Mouse (Mus musculus) thymus, adult 2 months (tissue): ENCODE data around the gene Rbx1. TPM values are rescaled to one million over a fixed set of nuclear protein-coding genes. Genes with fewer than 3 reads are reported as not detected.
"Not testable (repeated sequence)": the region's sequence is repeated elsewhere in the genome, so short reads cannot be mapped to it uniquely, and the experiment has no call there.

ENCODE experiments used
- DNase-seq: peaks from one replicate; pipeline ENCODE4 v3.0.0; 2021
- H3K27ac ChIP-seq: fragments of 200-500 bp; 2 replicates; pipeline ENCODE4 v1.5.1; 2012; ENCODE audit warnings: low read length, control low read depth; ENCODE audit not compliant: control insufficient read depth, insufficient read depth
- H3K27me3 ChIP-seq: fragments of 200-500 bp; 2 replicates; pipeline ENCODE4 v1.6.1; 2012; ENCODE audit warnings: mild to moderate bottlenecking, low read length, moderate library complexity, mixed read lengths; ENCODE audit not compliant: control insufficient read depth, insufficient read depth
- H3K36me3 ChIP-seq: fragments of 200-500 bp; 2 replicates; pipeline ENCODE4 v1.6.1; 2012; ENCODE audit warnings: mild to moderate bottlenecking, low read length, moderate library complexity; ENCODE audit not compliant: control insufficient read depth, insufficient read depth
- H3K4me1 ChIP-seq: fragments of 200-500 bp; replicated peaks from 2 replicates; pipeline ENCODE4 v1.6.1; 2012; ENCODE audit warnings: low read length; ENCODE audit not compliant: control insufficient read depth, insufficient read depth
- H3K4me3 ChIP-seq: fragments of 200-500 bp; 2 replicates; pipeline ENCODE4 v1.5.1; 2012; ENCODE audit warnings: mild to moderate bottlenecking, low read length, control low read depth, moderate library complexity; ENCODE audit not compliant: control insufficient read depth, insufficient read depth
- CTCF ChIP-seq: fragments of 200-500 bp; IDR thresholded peaks from 2 replicates; pipeline ENCODE4 v1.5.1; 2012; ENCODE audit warnings: mild to moderate bottlenecking, control low read depth, low read length, moderate library complexity, borderline replicate concordance; ENCODE audit not compliant: control insufficient read depth, poor library complexity, insufficient read depth; ENCODE audit errors: extremely low read depth
- POLR2A ChIP-seq: fragments of 200-500 bp; IDR thresholded peaks from 2 replicates; pipeline ENCODE4 v1.6.1; 2012; ENCODE audit warnings: mild to moderate bottlenecking, low read length, control low read depth, moderate library complexity; ENCODE audit not compliant: control insufficient read depth, poor library complexity, insufficient read depth; ENCODE audit errors: extremely low read depth
- WGBS: fragments of 180-500 bp; shearing (Covaris S2); methylation state at CpG from one replicate; pipeline ENCODE4 v1.1.7; 2018; 5-methylcytosine and 5-hydroxymethylcytosine counted together
- polyA plus RNA-seq: library from polyadenylated mRNA; depleted of rRNA; stranded (reverse); fragments of >200 nt; gene quantifications from 2 replicates; pipeline ENCODE4 v1.2.3, GENCODE M21; 2012

Rbx1 gene
- polyA plus RNA-seq, 1 experiment = 104 TPM

DNA sequence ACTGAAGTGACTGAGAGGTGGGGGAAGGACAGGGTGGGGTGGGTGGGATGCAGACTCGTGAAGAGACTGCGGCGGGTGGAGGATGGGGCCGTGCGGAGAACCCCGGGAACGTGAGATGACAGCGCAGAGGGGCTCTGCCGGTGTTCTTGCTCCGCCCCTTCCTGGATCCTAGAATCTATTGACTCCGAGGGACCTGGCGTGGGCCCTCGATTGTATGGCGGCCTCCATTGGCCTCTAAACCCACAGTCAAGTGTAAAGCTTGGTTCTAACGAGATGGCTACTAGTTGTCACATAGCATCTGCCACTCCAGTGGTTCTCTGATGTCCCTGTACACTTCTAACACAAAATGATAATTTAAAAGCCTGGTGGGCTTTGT, 630 bp downstream of the Rbx1 start:
- Histone ChIP-seq H3K4me3 (peak overlapping the region; percentile 51), H3K36me3 (peaks cover 9% of the 10 kb centered on the region), H3K27ac (peak overlapping the region; percentile 36), H3K4me1 (peaks cover 5% of the 10 kb centered on the region), H3K27me3 (no peaks in the 10 kb centered on the region)
- under 1% methylated on average over 15 of the region's 15 CpGs for WGBS
- DNase-seq = no peak
- TF ChIP-seq POLR2A (no peak), CTCF (no peak)

DNA sequence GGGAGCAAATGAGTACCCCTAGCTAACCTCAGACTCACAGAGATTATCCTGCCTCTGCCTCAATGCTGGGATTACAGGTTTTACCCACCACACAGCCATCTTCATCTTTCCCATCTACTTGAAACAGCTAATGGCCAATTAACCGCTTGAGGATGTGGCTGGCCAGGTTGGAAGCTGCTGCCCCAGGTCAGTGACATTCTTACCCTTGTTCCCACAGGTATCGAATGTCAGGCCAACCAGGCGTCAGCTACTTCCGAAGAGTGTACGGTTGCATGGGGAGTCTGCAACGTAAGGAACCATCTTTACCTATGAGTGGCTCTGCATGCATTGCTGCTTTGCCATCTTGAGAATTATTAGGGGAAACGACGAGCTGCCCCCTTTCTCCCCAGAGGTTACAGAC, 4.6 kb downstream of the Rbx1 start:
- H3K4me1 ChIP-seq = no peaks in the 10 kb centered on the region
- WGBS = 96% methylated on average over 8 of the region's 8 CpGs

DNA sequence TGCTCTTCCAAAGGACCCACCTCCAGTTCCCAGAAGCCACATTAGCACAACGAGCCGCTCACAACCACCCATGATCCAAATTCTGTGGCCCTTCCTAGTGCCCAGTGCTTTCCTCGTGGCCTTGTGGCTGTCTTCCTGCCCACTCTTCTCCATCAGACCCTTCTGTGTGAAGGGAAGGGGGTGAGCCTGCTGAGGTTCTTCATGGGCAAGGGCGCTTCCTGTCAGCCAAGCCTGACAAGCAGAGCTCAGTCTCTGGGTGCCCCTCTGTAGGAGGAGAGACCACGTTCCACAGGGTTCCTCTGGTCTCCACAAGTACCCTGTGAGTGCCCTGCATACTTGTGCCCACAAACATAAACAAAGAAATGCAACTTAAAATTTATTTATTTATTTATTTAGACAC, 6.2 kb downstream of the Rbx1 start:
- H3K36me3 ChIP-seq = peaks cover 46% of the 10 kb centered on the region
- no peaks in the 10 kb centered on the region for H3K27me3 ChIP-seq
- no peak overlapping the region for H3K27ac ChIP-seq
- TF ChIP-seq CTCF (no peak), POLR2A (no peak)
- no peaks in the 10 kb centered on the region for H3K4me1 ChIP-seq
- WGBS = 96% methylated on average over 5 of the region's 5 CpGs
- DNase-seq = no peak
- H3K4me3 ChIP-seq = no peak overlapping the region

More for the DNA sequence above, 4.6 kb downstream of the Rbx1 start:
- Histone ChIP-seq H3K27ac (no peak overlapping the region), H3K36me3 (peaks cover 46% of the 10 kb centered on the region), H3K4me3 (no peak overlapping the region), H3K27me3 (no peaks in the 10 kb centered on the region)
- DNase-seq = no peak
- TF ChIP-seq POLR2A (no peak), CTCF (no peak)

DNA sequence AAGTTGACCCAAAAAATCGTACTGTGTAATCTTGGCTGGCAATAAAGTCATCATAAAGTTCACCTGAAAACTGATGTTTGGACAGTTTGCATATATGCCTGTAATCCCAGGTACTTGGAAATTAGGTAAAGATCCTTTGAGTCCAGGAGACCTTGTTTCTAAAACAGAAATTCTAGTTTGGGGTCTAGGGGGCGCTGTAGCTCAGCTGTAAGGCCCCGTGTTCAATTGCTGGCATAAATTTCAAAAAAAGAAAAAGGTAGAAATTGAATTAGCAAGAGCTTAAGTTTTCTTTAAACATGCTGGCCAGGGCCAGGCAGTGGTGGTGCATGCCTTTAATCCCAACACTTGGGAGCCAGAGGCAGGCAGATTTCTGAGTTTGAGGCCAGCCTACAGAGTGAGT, 9.6 kb downstream of the Rbx1 start:
- Histone ChIP-seq H3K4me1 (peaks cover 3% of the 10 kb centered on the region), H3K27me3 (no peaks in the 10 kb centered on the region), H3K4me3 (no peak overlapping the region), H3K36me3 (peaks cover 45% of the 10 kb centered on the region), H3K27ac (no peak overlapping the region)
- DNase-seq = peak; percentile 39
- TF ChIP-seq POLR2A (no peak), CTCF (no peak)
- WGBS = 57% methylated on average over 3 of the region's 3 CpGs

DNA sequence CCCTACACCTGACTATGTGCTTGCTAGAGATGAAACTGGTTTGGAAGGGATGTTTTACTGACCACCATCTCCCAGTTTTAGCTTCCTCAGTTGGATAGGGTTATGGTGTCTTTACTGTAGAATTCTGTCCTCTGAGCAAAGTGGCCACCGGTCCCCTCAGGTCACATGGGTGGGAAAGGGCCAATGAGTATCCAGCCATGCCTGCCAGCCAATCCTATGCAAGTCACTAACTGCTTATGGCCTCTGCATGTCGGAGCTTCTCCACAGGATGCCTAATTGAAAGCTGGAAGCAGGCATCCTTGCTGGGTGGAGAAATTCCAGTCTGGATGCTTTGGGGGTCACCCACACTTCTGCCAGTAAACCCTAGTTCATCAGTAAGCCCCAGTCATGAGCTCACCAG, 10.5 kb downstream of the Rbx1 start:
- peaks cover 8% of the 10 kb centered on the region for H3K4me1 ChIP-seq
- DNase-seq = no peak
- peaks cover 38% of the 10 kb centered on the region for H3K36me3 ChIP-seq
- H3K27me3 ChIP-seq = no peaks in the 10 kb centered on the region
- H3K4me3 ChIP-seq = no peak overlapping the region
- H3K27ac ChIP-seq = no peak overlapping the region
- TF ChIP-seq CTCF (no peak), POLR2A (no peak)
- WGBS = 65% methylated on average over 2 of the region's 2 CpGs

DNA sequence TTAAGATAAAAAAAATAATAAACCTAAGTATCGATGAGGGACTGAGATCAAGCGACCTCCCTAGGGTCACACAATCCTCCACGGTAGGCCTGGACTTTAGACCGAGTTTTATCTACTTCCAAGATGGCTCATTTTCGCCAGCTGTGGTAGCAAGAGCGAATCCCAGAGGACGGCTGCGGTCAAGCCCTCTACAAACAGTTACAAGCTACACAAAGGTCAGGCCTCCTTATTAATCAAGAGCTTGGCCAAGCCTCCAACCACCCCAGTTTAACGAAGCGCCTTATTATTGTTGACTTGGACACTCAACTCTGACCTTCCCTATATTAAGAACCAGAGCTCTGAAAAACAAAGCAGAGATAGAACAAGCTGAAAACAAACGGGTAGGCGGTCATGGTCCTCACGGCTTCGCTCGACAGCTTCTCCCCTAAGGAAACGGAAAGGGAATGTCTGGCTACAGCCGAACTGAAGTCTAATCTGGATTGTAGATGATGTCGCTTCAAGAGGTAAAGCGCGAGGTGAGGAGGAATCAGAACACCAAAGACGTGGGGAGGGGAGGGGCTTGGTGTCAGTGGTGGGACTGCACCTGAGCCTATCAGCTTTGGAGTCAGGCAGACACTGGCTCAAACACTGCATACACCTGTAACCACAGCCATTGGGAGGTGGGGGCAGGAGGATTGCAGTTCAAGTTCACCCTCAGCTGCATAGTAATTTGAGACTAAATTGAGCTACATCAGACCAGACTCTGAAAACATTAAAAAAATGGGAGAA, 13.5 kb downstream of the Rbx1 start:
- Histone ChIP-seq H3K36me3 (peaks cover 8% of the 10 kb centered on the region), H3K27me3 (no peaks in the 10 kb centered on the region), H3K4me3 (no peak overlapping the region), H3K4me1 (peaks cover 10% of the 10 kb centered on the region), H3K27ac (no peak overlapping the region)
- no peak for TF ChIP-seq POLR2A
- no peak for TF ChIP-seq CTCF
- 88% methylated on average over 21 of the region's 21 CpGs for WGBS
- no peak for DNase-seq

DNA sequence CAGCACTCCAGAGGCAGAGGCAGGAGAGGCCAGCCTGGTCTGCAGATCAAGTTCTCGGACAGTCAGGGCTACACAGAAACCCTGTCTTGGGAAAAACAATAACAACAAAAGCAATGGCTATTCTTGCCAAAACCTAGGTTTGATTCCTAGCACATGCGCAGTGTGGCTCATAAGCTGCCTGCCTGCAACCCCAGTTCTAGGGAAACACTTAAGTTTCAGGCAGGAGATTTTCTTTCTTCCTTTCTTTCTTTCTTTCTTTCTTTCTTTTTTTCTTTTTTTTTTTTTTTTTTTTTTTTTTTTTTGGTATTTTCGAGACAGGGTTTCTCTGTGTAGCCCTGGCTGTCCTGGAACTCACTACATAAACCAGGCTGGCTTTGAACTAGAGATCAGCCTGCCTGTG, 14.2 kb downstream of the Rbx1 start:
- not testable (repeated sequence) for H3K36me3 ChIP-seq, H3K4me3 ChIP-seq, H3K27ac ChIP-seq, DNase-seq, H3K27me3 ChIP-seq, H3K4me1 ChIP-seq
- 80% methylated on average over 3 of the region's 3 CpGs for WGBS

DNA sequence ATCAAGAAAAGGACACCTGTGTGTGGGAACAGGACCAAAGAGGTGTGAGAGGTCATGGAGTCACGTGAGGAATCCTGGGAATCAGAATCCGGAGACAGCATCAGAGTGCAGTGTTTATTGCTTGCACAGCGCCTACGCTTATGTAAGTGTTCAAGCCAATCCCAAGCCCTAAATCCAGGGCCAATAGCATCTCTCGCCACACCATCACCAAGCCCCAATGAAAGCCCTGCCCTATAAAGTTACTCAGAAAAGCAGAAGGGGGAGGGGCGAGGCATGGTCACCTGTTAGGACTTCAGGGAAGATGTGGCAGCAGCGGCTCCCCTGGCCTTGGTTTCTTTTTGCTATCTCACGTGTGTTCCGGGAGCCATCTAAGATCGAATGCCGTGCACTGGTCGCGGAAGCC, 14.9 kb downstream of the Rbx1 start:
- Histone ChIP-seq H3K27ac (no peak overlapping the region), H3K36me3 (no peaks in the 10 kb centered on the region), H3K4me3 (peak overlapping the region; percentile 54), H3K4me1 (peaks cover 10% of the 10 kb centered on the region), H3K27me3 (no peaks in the 10 kb centered on the region)
- peak; percentile 27 for DNase-seq
- TF ChIP-seq POLR2A = no peak
- no peak for TF ChIP-seq CTCF
- 15% methylated on average over 13 of the region's 13 CpGs for WGBS
